Comparison of ENCODE assay signal across 21 mouse cellular contexts in genomic region chr11:66418216-66418615, GRCm38 (mm10).
DNase-seq lines count a peak whose midpoint lies in the region; ATAC-seq and TF ChIP-seq lines count a peak whose summit lies in the region.
"Had no signal": no experiment of that assay in that cellular context is flagged by ENCODE, and none has a peak within 500 bp of the region (broad histone marks: within the 10 kb centered on the region; RNA-seq: fewer than 3 reads in every experiment).

No protein-coding gene starts in this region.

- no peaks in the 10 kb centered on the region for H3K36me3 ChIP-seq in forebrain, embryonic 15.5 days
- no peaks in the 10 kb centered on the region for H3K36me3 ChIP-seq in forebrain, embryonic 10.5 days (replicated peaks)
- H3K36me3 ChIP-seq in neural tube, embryonic 13.5 days: no peaks in the 10 kb centered on the region
- H3K36me3 ChIP-seq: embryonic facial prominence, embryonic 12.5 days; heart, embryonic 15.5 days had no signal

- no peaks in the 10 kb centered on the region for H3K9me3 ChIP-seq in forebrain, embryonic 15.5 days
- H3K9me3 ChIP-seq in forebrain, embryonic 10.5 days: 0 out of 2 replicates have a peak, but pooled peaks cover 3% of the 10 kb centered on the region
- no peaks in the 10 kb centered on the region for H3K9me3 ChIP-seq in neural tube, embryonic 13.5 days
- H3K9me3 ChIP-seq: embryonic facial prominence, embryonic 12.5 days; forebrain, embryonic 13.5 days; heart, embryonic 15.5 days had no signal

- no peak for TF ChIP-seq CTCF in layer of hippocampus, adult 2 months (conservative IDR thresholded peaks at IDR 0.05)
- TF ChIP-seq CTCF in brain, embryonic 14.5 days (IDR thresholded peaks at IDR 0.05; ENCODE audit: borderline replicate concordance, extremely low read depth, insufficient read depth, insufficient read length): no peak

- no peak for ATAC-seq in forebrain, embryonic 15.5 days (replicated peaks)
- 0 out of 2 replicates have a peak, but pooled peaks have one; percentile 47 for ATAC-seq in neural tube, embryonic 13.5 days (ENCODE audit: low read depth)
- ATAC-seq: forebrain, embryonic 13.5 days; intestine, embryonic 16.5 days had no signal

- no peak for TF ChIP-seq POLR2A in brain, embryonic 14.5 days (IDR thresholded peaks at IDR 0.05; ENCODE audit: borderline replicate concordance, extremely low read depth, insufficient read depth, insufficient read length, poor library complexity, severe bottlenecking)

- H3K4me3 ChIP-seq in forebrain, embryonic 15.5 days: no peak overlapping the region
- H3K4me3 ChIP-seq in forebrain, embryonic 10.5 days: no peak overlapping the region
- no peak overlapping the region for H3K4me3 ChIP-seq in layer of hippocampus, adult 2 months
- no peak overlapping the region for H3K4me3 ChIP-seq in neural tube, embryonic 13.5 days
- H3K4me3 ChIP-seq: embryonic facial prominence, embryonic 12.5 days; forebrain, embryonic 13.5 days; heart, embryonic 15.5 days had no signal

- WGBS in forebrain, embryonic 15.5 days: 25% methylated on average over 3 of the region's 3 CpGs
- WGBS in forebrain, embryonic 10.5 days: 84% methylated on average over 3 of the region's 3 CpGs
- WGBS in neural tube, embryonic 13.5 days: 51% methylated on average over 3 of the region's 3 CpGs

- 0 out of 2 replicates have a peak overlapping the region, but pooled peaks have one; percentile 8 for H3K27ac ChIP-seq in forebrain, embryonic 15.5 days (replicated peaks)
- no peak overlapping the region for H3K27ac ChIP-seq in forebrain, embryonic 10.5 days
- H3K27ac ChIP-seq in layer of hippocampus, adult 2 months: peak overlapping the region; percentile 46; the same call in 1 of the 2 replicates
- H3K27ac ChIP-seq in neural tube, embryonic 13.5 days (replicated peaks): peak overlapping the region; percentile 52; the same call in 1 of the 2 replicates
- H3K27ac ChIP-seq: embryonic facial prominence, embryonic 12.5 days; forebrain, embryonic 13.5 days; heart, embryonic 15.5 days had no signal

- no peak overlapping the region for H3K4me2 ChIP-seq in forebrain, embryonic 15.5 days (replicated peaks)
- no peak overlapping the region for H3K4me2 ChIP-seq in neural tube, embryonic 13.5 days
- H3K4me2 ChIP-seq: embryonic facial prominence, embryonic 12.5 days; forebrain, embryonic 13.5 days; heart, embryonic 11.5 days; heart, embryonic 15.5 days had no signal

- peaks cover 15% of the 10 kb centered on the region for H3K4me1 ChIP-seq in forebrain, embryonic 15.5 days
- H3K4me1 ChIP-seq in forebrain, embryonic 10.5 days: no peaks in the 10 kb centered on the region
- H3K4me1 ChIP-seq in neural tube, embryonic 13.5 days (replicated peaks): peaks cover 24% of the 10 kb centered on the region
- H3K4me1 ChIP-seq: embryonic facial prominence, embryonic 12.5 days; heart, embryonic 15.5 days had no signal

- no peaks in the 10 kb centered on the region for H3K27me3 ChIP-seq in forebrain, embryonic 15.5 days
- H3K27me3 ChIP-seq in forebrain, embryonic 10.5 days (ENCODE audit: poor library complexity, severe bottlenecking): no peaks in the 10 kb centered on the region
- no peaks in the 10 kb centered on the region for H3K27me3 ChIP-seq in neural tube, embryonic 13.5 days
- H3K27me3 ChIP-seq: embryonic facial prominence, embryonic 12.5 days; forebrain, embryonic 13.5 days; heart, embryonic 15.5 days had no signal

- H3K9ac ChIP-seq in forebrain, embryonic 15.5 days (replicated peaks): no peak overlapping the region
- no peak overlapping the region for H3K9ac ChIP-seq in neural tube, embryonic 13.5 days
- H3K9ac ChIP-seq: embryonic facial prominence, embryonic 12.5 days; forebrain, embryonic 13.5 days; heart, embryonic 15.5 days had no signal

- no peak for DNase-seq in forebrain, embryonic 10.5 days (ENCODE audit: extremely low spot score, low spot score)
- DNase-seq in layer of hippocampus, adult 2 months (ENCODE audit: low spot score in 2 of 2): no peak
- DNase-seq in layer of hippocampus, postnatal 36 days: no peak
- no peak for DNase-seq in neural tube, embryonic 10.5 days (ENCODE audit: extremely low spot score, low spot score)
- peak; percentile 65 for DNase-seq in brain, embryonic 14.5 days (ENCODE audit: low read depth)
- no peak for DNase-seq in left cerebral cortex, adult 11 months (ENCODE audit: low spot score)
- DNase-seq: adrenal gland, adult 2 months; adrenal gland, postnatal 25 days; cerebellum, adult 11 months; cerebellum, adult 8-10 months; cerebellum, postnatal 25 days; gastrocnemius, postnatal 10 days; heart, adult 18-20 months; heart, postnatal 14 days had no signal
